Mouse (Mus musculus) limb, embryonic 14.5 days (tissue): ENCODE results near the gene Atp9a. TPM values are rescaled to one million over a fixed set of nuclear protein-coding genes. Genes with fewer than 3 reads are reported as not detected.

ENCODE experiments used
- ATAC-seq: fragments of 200-750 bp; cut with Nextera tagmentation; 2 replicates; pipeline ENCODE4 v1.8.0; 2017; ENCODE audit warnings: low read depth, moderate number of reproducible peaks, moderate TSS enrichment; ENCODE audit not compliant: low FRiP score
- DNase-seq: peaks from one replicate; pipeline ENCODE4 v3.0.0-alpha.2; 2015; ENCODE audit warnings: low spot score
- H3K27ac ChIP-seq: fragments of 300-500 bp; sonication (generic); replicated peaks from 2 replicates; pipeline ENCODE4 v1.5.1; 2014; ENCODE audit warnings: low read depth, mild to moderate bottlenecking, low read length, moderate library complexity, mixed read lengths
- H3K27me3 ChIP-seq: fragments of 300-500 bp; sonication (generic); 2 replicates; pipeline ENCODE4 v1.6.1; 2014; ENCODE audit warnings: low read length, mixed read lengths; ENCODE audit not compliant: control insufficient read depth, insufficient read depth
- H3K36me3 ChIP-seq: fragments of 300-500 bp; sonication (generic); 2 replicates; pipeline ENCODE4 v1.6.1; 2014; ENCODE audit warnings: mild to moderate bottlenecking, low read length, moderate library complexity, mixed read lengths; ENCODE audit not compliant: control insufficient read depth, insufficient read depth
- H3K4me1 ChIP-seq: fragments of 300-500 bp; sonication (generic); 2 replicates; pipeline ENCODE4 v1.6.1; 2014; ENCODE audit warnings: antibody characterized with exemption, low read length, mixed read lengths; ENCODE audit not compliant: control insufficient read depth, insufficient read depth
- H3K4me2 ChIP-seq: fragments of 300-500 bp; sonication (generic); replicated peaks from 2 replicates; pipeline ENCODE4 v1.6.1; 2014; ENCODE audit warnings: low read depth, mild to moderate bottlenecking, low read length, moderate library complexity; ENCODE audit not compliant: severe bottlenecking
- H3K4me3 ChIP-seq: fragments of 300-500 bp; sonication (generic); replicated peaks from 2 replicates; pipeline ENCODE4 v1.5.1; 2014; ENCODE audit warnings: low read length
- H3K9ac ChIP-seq: fragments of 300-500 bp; sonication (generic); 2 replicates; pipeline ENCODE4 v1.6.1; 2014; ENCODE audit warnings: mild to moderate bottlenecking, low read depth, low read length, moderate library complexity; ENCODE audit not compliant: severe bottlenecking
- H3K9me3 ChIP-seq: fragments of 300-500 bp; sonication (generic); 2 replicates; pipeline ENCODE4 v1.6.1; 2016; ENCODE audit warnings: low read length; ENCODE audit not compliant: control insufficient read depth
- POLR2A ChIP-seq: fragments of 200-500 bp; IDR thresholded peaks from 2 replicates; pipeline ENCODE4 v1.8.0; 2012; ENCODE audit warnings: inconsistent platforms, mild to moderate bottlenecking, moderate library complexity, borderline replicate concordance; ENCODE audit not compliant: insufficient read depth, insufficient read length; ENCODE audit errors: extremely low read depth
- WGBS: fragments of 180-500 bp; shearing (Covaris S2); extraction: QIAGEN DNeasy Blood & Tissue Kit; methylation state at CpG from one replicate; pipeline ENCODE4 v1.1.7; 2014; 5-methylcytosine and 5-hydroxymethylcytosine counted together
- polyA plus RNA-seq, 2 experiments: library from polyadenylated mRNA; depleted of rRNA in 1 of 2; stranded (reverse) in 1 of 2; unstranded in 1 of 2; fragments of >200 nt; fragmentation: Nextera tagmentation in 1 of 2; extraction: Ambion mirVana in 1 of 2; gene quantifications; 2 replicates each; pipeline versions ENCODE4 v1.2.1 to v1.2.3; 2012 to 2014

Gene Atp9a
- polyA plus RNA-seq, 2 experiments: 28.0 to 53.6 TPM

DNA sequence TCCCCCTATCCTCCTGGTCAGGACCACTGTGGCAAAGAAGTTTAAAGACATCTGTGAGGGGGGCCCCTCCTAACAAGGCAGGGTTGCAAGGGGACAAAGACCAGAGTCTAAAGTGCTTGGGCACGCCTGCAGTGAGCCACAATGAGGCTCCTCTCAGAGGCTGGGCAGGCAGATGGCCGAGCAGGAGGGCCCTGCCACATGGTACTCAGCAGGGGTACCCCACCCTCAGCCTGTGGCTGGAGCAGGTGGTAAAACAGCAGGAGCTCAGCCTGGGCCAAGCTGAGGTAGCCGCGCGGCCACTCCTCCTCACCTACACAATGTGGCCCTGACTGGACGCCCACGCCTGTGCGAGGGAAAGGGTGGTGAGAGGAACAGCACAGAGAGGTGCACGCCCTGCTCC, 64.6 kb downstream of the Atp9a start:
- no peaks in the 10 kb centered on the region for H3K9me3 ChIP-seq
- ATAC-seq (no peak), DNase-seq (no peak)
- H3K4me1 ChIP-seq: no peaks in the 10 kb centered on the region
- peaks cover 51% of the 10 kb centered on the region for H3K36me3 ChIP-seq
- no peak overlapping the region for H3K4me2 ChIP-seq
- no peak overlapping the region for H3K27ac ChIP-seq
- H3K9ac ChIP-seq: no peak overlapping the region
- H3K27me3 ChIP-seq: no peaks in the 10 kb centered on the region
- no peak for TF ChIP-seq POLR2A
- 47% methylated on average over 9 of the region's 9 CpGs for WGBS
- H3K4me3 ChIP-seq: no peak overlapping the region

DNA sequence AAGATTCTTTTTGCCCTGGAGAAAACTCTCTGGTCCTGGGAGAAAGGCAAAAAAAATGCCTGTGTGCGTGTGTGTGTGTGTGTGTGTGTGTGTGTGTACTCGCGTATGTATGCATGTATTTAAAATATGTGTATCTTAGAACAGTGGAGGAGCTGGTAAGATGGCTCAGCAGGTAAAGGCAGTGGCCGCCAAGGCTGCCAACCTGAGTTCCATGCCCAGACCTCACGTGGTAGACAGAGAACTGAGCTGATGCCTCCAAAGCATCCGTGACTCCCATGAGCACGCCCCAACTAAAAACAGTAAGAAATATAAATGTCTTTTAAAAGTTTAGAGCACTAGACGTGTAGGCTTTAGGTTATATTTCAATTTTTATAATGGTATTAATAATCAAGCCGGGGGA, 70.5 kb downstream of the Atp9a start:
- H3K27ac ChIP-seq: no peak overlapping the region
- no peaks in the 10 kb centered on the region for H3K9me3 ChIP-seq
- H3K36me3 ChIP-seq: peaks cover 40% of the 10 kb centered on the region
- H3K9ac ChIP-seq: no peak overlapping the region
- TF ChIP-seq POLR2A: no peak
- no peak overlapping the region for H3K4me2 ChIP-seq
- H3K27me3 ChIP-seq: no peaks in the 10 kb centered on the region
- no peak overlapping the region for H3K4me3 ChIP-seq
- no peak for ATAC-seq
- WGBS: 83% methylated on average over 9 of the region's 9 CpGs
- no peak for DNase-seq
- no peaks in the 10 kb centered on the region for H3K4me1 ChIP-seq

DNA sequence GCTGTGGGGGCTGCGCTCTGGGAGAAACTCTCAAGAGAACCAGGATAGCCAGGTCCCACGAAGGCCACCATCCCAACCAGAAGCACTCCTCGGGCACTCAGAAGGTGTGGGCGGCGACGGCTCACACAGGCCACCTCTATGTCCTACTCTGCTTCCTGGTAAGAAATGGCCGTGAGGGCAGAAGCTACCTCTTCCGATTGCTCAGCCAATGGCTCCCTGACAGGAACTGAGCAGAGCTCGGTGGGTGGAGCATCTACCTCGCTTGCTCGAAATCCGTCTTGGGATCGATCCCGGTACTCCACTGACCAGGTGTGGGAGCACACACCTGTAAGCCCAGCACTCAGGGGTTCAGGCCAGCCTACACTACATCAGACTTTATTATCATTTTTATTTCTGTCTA, 72.0 kb downstream of the Atp9a start:
- Histone ChIP-seq H3K4me3 (no peak overlapping the region), H3K4me2 (no peak overlapping the region), H3K4me1 (no peaks in the 10 kb centered on the region), H3K9ac (no peak overlapping the region), H3K27me3 (no peaks in the 10 kb centered on the region), H3K27ac (no peak overlapping the region), H3K36me3 (peaks cover 40% of the 10 kb centered on the region), H3K9me3 (no peaks in the 10 kb centered on the region)
- no peak for TF ChIP-seq POLR2A
- ATAC-seq (no peak), DNase-seq (no peak)
- WGBS: 73% methylated on average over 14 of the region's 14 CpGs

DNA sequence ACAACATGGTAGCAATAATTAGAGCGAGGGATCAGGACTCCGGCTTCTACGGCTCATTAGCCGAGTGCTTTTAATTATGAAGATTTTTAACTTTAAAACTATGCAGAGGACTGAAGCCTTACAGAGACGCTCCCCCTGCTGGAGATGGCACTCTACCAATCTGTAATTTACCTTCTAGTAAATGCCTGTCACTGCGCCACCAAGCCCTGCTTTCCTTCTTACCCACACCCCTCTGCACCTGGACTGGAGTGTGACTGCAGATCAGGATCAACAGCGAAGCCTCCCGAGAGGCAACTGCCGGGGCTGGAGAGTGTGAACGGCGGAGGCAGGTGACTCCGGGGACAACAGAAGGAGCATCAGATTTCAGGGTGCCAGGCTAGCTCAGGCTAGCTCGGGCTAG, 72.4 kb downstream of the Atp9a start:
- no peak overlapping the region for H3K9ac ChIP-seq
- no peak overlapping the region for H3K4me2 ChIP-seq
- H3K36me3 ChIP-seq: peaks cover 36% of the 10 kb centered on the region
- no peaks in the 10 kb centered on the region for H3K9me3 ChIP-seq
- TF ChIP-seq POLR2A: no peak
- DNase-seq (peak; percentile 14), ATAC-seq (no peak)
- H3K4me3 ChIP-seq: no peak overlapping the region
- no peaks in the 10 kb centered on the region for H3K4me1 ChIP-seq
- WGBS: 25% methylated on average over 13 of the region's 13 CpGs
- no peaks in the 10 kb centered on the region for H3K27me3 ChIP-seq
- no peak overlapping the region for H3K27ac ChIP-seq

DNA sequence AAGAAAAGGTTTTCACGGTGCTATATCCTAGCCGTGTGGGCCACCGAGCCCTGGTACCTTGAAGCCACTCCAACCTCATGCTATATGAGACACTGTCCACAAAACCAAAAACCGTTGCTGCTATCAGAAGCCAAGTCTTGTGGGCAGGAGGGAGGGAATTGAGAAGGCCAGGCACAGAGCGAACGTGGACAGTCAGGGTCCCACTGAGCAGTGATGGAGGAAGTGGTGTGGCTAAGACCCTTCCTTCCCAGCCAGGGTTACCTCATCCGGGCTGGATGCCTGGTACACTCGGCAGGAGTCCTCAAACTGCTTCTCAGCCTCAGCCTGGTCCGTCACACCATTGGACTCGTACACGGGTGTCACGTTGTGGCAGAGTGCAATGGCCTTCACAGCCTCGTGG, 74.5 kb downstream of the Atp9a start:
- DNase-seq (no peak), ATAC-seq (no peak)

DNA sequence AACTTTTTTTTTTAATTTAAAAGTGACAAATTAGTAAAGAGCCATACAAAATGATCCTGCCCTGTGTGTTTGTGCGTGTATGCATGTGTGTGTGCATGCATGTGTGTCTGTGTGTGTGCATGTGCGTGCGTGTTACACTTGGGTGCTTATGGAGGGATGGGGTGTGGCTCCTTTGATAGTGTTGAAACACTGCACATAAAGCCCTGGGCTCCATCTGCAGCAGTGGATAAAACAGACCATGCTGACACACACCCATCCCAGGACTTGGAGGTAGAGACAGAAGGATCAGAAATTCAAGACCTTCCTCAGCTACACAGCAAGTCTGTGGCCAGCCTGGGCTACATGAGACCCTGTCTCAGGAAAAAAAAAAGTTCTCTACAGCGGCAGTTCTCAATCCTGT, 76.5 kb downstream of the Atp9a start:
- no peak overlapping the region for H3K9ac ChIP-seq
- no peak overlapping the region for H3K27ac ChIP-seq
- no peaks in the 10 kb centered on the region for H3K27me3 ChIP-seq
- DNase-seq (no peak), ATAC-seq (no peak)
- H3K4me3 ChIP-seq: no peak overlapping the region
- TF ChIP-seq POLR2A: no peak
- H3K4me2 ChIP-seq: no peak overlapping the region
- no peaks in the 10 kb centered on the region for H3K4me1 ChIP-seq
- H3K36me3 ChIP-seq: peaks cover 12% of the 10 kb centered on the region
- 86% methylated on average over 4 of the region's 4 CpGs for WGBS
- no peaks in the 10 kb centered on the region for H3K9me3 ChIP-seq

More for the DNA sequence above, 74.5 kb downstream of the Atp9a start:
- H3K27me3 ChIP-seq: no peaks in the 10 kb centered on the region
- WGBS: 82% methylated on average over 13 of the region's 13 CpGs
- H3K36me3 ChIP-seq: peaks cover 20% of the 10 kb centered on the region
- no peak overlapping the region for H3K4me2 ChIP-seq
- H3K27ac ChIP-seq: no peak overlapping the region
- H3K4me3 ChIP-seq: no peak overlapping the region
- no peaks in the 10 kb centered on the region for H3K4me1 ChIP-seq
- no peak for TF ChIP-seq POLR2A
- no peaks in the 10 kb centered on the region for H3K9me3 ChIP-seq
- H3K9ac ChIP-seq: no peak overlapping the region
